Comparison of ENCODE assay signal across 10 mouse cellular contexts in genomic region chr4:143330566-143330965, GRCm38 (mm10). TPM values are rescaled to one million over a fixed set of nuclear protein-coding genes. Genes with fewer than 3 reads are reported as not detected.
DNase-seq lines count a peak whose midpoint lies in the region; ATAC-seq and TF ChIP-seq lines count a peak whose summit lies in the region.
"Had no signal": no experiment of that assay in that cellular context is flagged by ENCODE, and none has a peak within 500 bp of the region (broad histone marks: within the 10 kb centered on the region; RNA-seq: fewer than 3 reads in every experiment).

No protein-coding gene starts in this region.

- no peaks in the 10 kb centered on the region for H3K27me3 ChIP-seq in stomach, embryonic 15.5 days (replicated peaks)
- H3K27me3 ChIP-seq: heart, embryonic 13.5 days; midbrain, embryonic 12.5 days had no signal

- H3K4me3 ChIP-seq in lung, adult 2 months (replicated peaks; ENCODE audit: extremely low read depth, low read depth, low read length): no peak overlapping the region
- no peak overlapping the region for H3K4me3 ChIP-seq in stomach, embryonic 15.5 days (replicated peaks)
- H3K4me3 ChIP-seq: heart, embryonic 13.5 days; midbrain, embryonic 12.5 days had no signal

- no peak overlapping the region for H3K27ac ChIP-seq in stomach, embryonic 15.5 days
- H3K27ac ChIP-seq: heart, embryonic 13.5 days; midbrain, embryonic 12.5 days had no signal

- peak; percentile 10 for DNase-seq in lung, postnatal 10 days
- DNase-seq in lung, adult 2 months: no peak
- peak; percentile 61 for DNase-seq in embryo, embryonic 9.5 days (ENCODE audit: extremely low spot score)
- peak; percentile 74 for DNase-seq in gastrocnemius, postnatal 25 days
- no peak for DNase-seq in yolk sac, embryonic 10.5 days (ENCODE audit: low spot score)
- DNase-seq: cerebellum, adult 8-10 months had no signal

- WGBS in lung, adult 2 months: 27% methylated on average over 9 of the region's 9 CpGs
- 34% methylated on average over 9 of the region's 9 CpGs for WGBS in stomach, embryonic 15.5 days

- TF ChIP-seq POLR2A in lung, adult 2 months (IDR thresholded peaks at IDR 0.05; ENCODE audit: borderline replicate concordance, extremely low read depth, low read depth, low read length): no peak

- H3K9ac ChIP-seq in stomach, embryonic 15.5 days: no peak overlapping the region
- H3K9ac ChIP-seq: heart, embryonic 13.5 days; midbrain, embryonic 12.5 days had no signal

- H3K9me3 ChIP-seq in stomach, embryonic 15.5 days: no peaks in the 10 kb centered on the region
- H3K9me3 ChIP-seq: heart, embryonic 13.5 days had no signal

- H3K4me2 ChIP-seq in stomach, embryonic 15.5 days: peak overlapping the region; percentile 16; the same call in 1 of the 2 replicates
- H3K4me2 ChIP-seq: heart, embryonic 13.5 days; midbrain, embryonic 12.5 days had no signal

- TF ChIP-seq CTCF in lung, adult 2 months (IDR thresholded peaks at IDR 0.05; ENCODE audit: insufficient read depth, low read length): no peak

- no peak for ATAC-seq in stomach, embryonic 15.5 days (ENCODE audit: insufficient read depth, low FRiP score, low read depth)
- ATAC-seq in granulocyte monocyte progenitor cell, adult 5-6 weeks (replicated peaks; ENCODE audit: poor library complexity, severe bottlenecking): no peak

- no peaks in the 10 kb centered on the region for H3K4me1 ChIP-seq in lung, adult 2 months (ENCODE audit: control insufficient read depth, insufficient read depth, low read length)
- H3K4me1 ChIP-seq in stomach, embryonic 15.5 days: no peaks in the 10 kb centered on the region

- no peaks in the 10 kb centered on the region for H3K36me3 ChIP-seq in stomach, embryonic 15.5 days
- H3K36me3 ChIP-seq: heart, embryonic 13.5 days; midbrain, embryonic 12.5 days had no signal

RNA-seq across cellular contexts. Expression of gene Lrrc38, which starts 19.0 kb away (rescaled TPM):
- polyA plus RNA-seq in lung, adult 2 months (2012; rRNA removed): 0.07 and 0.25 TPM in 2 replicates
- 10 to 100 TPM; 22.7 to 26.8 TPM for total RNA-seq in gastrocnemius, postnatal 25 days (2021)
- polyA plus RNA-seq in stomach, embryonic 15.5 days (2015; fragmentation: Nextera tagmentation; extraction: Ambion mirVana): 0.18 TPM in 1 of 2 replicates, not detected in the other
- not detected in 2 replicates for total RNA-seq in granulocyte monocyte progenitor cell, adult 5-6 weeks (2014; fragmentation: Nextera tagmentation)
- total RNA-seq in granulocyte monocyte progenitor cell, adult 5-6 weeks (2017): not detected in 2 replicates

RNA-seq across cellular contexts. Expression of gene Pdpn, which starts 31.2 kb away (rescaled TPM):
- 20.8 and 44.8 TPM in 2 replicates for polyA plus RNA-seq in lung, adult 2 months (2012; rRNA removed)
- total RNA-seq in gastrocnemius, postnatal 25 days (2021): 10 to 100 TPM in 1 of 2 experiments, 1 to 10 TPM in 1; 9.5 to 11.5 TPM
- 27.4 and 29.7 TPM in 2 replicates for polyA plus RNA-seq in stomach, embryonic 15.5 days (2015; fragmentation: Nextera tagmentation; extraction: Ambion mirVana)
- total RNA-seq in granulocyte monocyte progenitor cell, adult 5-6 weeks (2014; fragmentation: Nextera tagmentation): not detected in 2 replicates
- not detected in 2 replicates for total RNA-seq in granulocyte monocyte progenitor cell, adult 5-6 weeks (2017)

Comparison
In these comparisons a context has a peak if more than half of its experiments do, and no peak if none do; other contexts are left out.
1. DNase-seq: peak in lung, postnatal 10 days (single experiment), embryo, embryonic 9.5 days (single experiment) and gastrocnemius, postnatal 25 days (single experiment); none in lung, adult 2 months (single experiment) and yolk sac, embryonic 10.5 days (single experiment).
2. RNA of gene Lrrc38, which starts 19.0 kb away (total RNA-seq): 22.7 to 26.8 TPM in gastrocnemius, postnatal 25 days; not detected in granulocyte monocyte progenitor cell, adult 5-6 weeks; every median in the first group is over 10 times any median in the second.
3. RNA of gene Pdpn, which starts 31.2 kb away (total RNA-seq): 9.5 to 11.5 TPM in gastrocnemius, postnatal 25 days; not detected in granulocyte monocyte progenitor cell, adult 5-6 weeks; every median in the first group is over 10 times any median in the second.